Mouse (Mus musculus): ENCODE measurements around the gene Pcdh10. TPM values are rescaled to one million over a fixed set of nuclear protein-coding genes. Genes with fewer than 3 reads are reported as not detected.
A peak's percentile ranks its signal among the peaks of the same experiment; 100 is the strongest.

The Pcdh10 gene
- total and polyA plus RNA-seq, 3 experiments = not detected

DNA sequence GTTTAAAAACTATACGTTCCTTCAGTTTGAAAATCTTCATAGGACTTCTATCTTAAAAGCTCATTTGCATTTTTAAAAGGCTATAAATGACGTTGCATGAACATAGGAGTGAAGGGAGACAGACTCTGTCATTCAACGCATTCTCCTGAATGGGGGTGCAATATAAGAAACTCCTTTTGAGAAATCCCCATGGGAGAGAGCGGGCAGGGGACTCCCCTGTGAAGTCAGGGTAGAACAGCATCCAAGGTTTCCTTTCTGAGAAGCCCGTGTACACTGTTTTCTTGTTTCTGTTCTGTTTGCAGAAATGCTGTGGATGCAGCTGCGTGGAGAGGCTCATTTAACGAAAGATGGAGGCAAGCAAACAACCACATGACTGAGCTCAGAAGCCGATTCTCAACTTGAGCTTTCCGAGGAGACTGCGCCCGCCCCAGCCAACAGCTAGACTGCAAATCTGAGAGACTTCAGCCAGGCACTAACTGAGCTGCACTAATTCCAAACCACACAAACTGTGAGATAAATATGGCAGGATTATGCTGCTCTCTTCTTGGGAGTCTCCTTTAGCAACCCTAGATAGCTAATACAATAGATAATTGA is 54.1 kb downstream of the Pcdh10 start:
- Histone ChIP-seq H3K4me3 (ENCODE audit: control insufficient read depth in 1 of 2, insufficient read depth in 1 of 2, low read depth in 2 of 2, low read length in 2 of 2) (peak overlapping the region in 1 of 2 experiments; percentile 18; a peak in 1 of 4 replicates), H3K27me3 (ENCODE audit: control insufficient read depth in 1 of 2, insufficient read depth in 2 of 2, low read length in 2 of 2) (no peaks in the 10 kb centered on the region), H3K79me2 (ENCODE audit: control insufficient read depth, insufficient read depth, low read length, poor library complexity) (no peaks in the 10 kb centered on the region), H3K9ac (ENCODE audit: control insufficient read depth, low read depth, low read length, poor library complexity, severe bottlenecking) (no peak overlapping the region), H3K4me1 (ENCODE audit: control insufficient read depth in 1 of 2, insufficient read depth in 2 of 2, low read length in 2 of 2) (no peaks in the 10 kb centered on the region), H3K9me3 (replicated peaks; ENCODE audit: insufficient read depth, low read length) (no peaks in the 10 kb centered on the region), H3K27ac (ENCODE audit: control insufficient read depth, low read depth, low read length) (no peak overlapping the region), H3K36me3 (ENCODE audit: control insufficient read depth in 1 of 2, insufficient read depth in 2 of 2, low read length in 2 of 2) (no peaks in the 10 kb centered on the region)
- no peak for DNase-seq (ENCODE audit: low read depth, low spot score)
- TF ChIP-seq UBTF (IDR thresholded peaks at IDR 0.05; ENCODE audit: borderline replicate concordance, insufficient read depth, low read depth, low read length) (no peak), CTCF (IDR thresholded peaks at IDR 0.05 in 2 of 3, conservative IDR thresholded peaks at IDR 0.05 in 1 of 3; ENCODE audit: control insufficient read depth in 1 of 3, insufficient read depth in 1 of 3, low read depth in 2 of 3, low read length in 3 of 3, poor library complexity in 1 of 3, severe bottlenecking in 1 of 3) (no peak), RCOR1 (IDR thresholded peaks at IDR 0.05; ENCODE audit: low read depth, low read length) (no peak), GATA1 (IDR thresholded peaks at IDR 0.05; ENCODE audit: low read depth, low read length) (no peak), ELF1 (IDR thresholded peaks at IDR 0.05; ENCODE audit: low read depth, low read length) (no peak), TBP (IDR thresholded peaks at IDR 0.05; ENCODE audit: low read depth, low read length) (no peak), POLR2AphosphoS5 (IDR thresholded peaks at IDR 0.05; ENCODE audit: borderline replicate concordance, low read depth, low read length) (no peak), RAD21 (IDR thresholded peaks at IDR 0.05; ENCODE audit: low read depth, low read length) (no peak), E2F4 (IDR thresholded peaks at IDR 0.05; ENCODE audit: borderline replicate concordance, low read depth, low read length) (no peak)

Measured in MEL (cell line).